Mouse (Mus musculus): ENCODE measurements around the gene Acnat1. TPM values are rescaled to one million over a fixed set of nuclear protein-coding genes. Genes with fewer than 3 reads are reported as not detected.
"Not testable (repeated sequence)": the region's sequence is repeated elsewhere in the genome, so short reads cannot be mapped to it uniquely, and the experiment has no call there.

Acnat1 gene
- polyA plus RNA-seq, 1 experiment from 2014 or later = not detected

DNA sequence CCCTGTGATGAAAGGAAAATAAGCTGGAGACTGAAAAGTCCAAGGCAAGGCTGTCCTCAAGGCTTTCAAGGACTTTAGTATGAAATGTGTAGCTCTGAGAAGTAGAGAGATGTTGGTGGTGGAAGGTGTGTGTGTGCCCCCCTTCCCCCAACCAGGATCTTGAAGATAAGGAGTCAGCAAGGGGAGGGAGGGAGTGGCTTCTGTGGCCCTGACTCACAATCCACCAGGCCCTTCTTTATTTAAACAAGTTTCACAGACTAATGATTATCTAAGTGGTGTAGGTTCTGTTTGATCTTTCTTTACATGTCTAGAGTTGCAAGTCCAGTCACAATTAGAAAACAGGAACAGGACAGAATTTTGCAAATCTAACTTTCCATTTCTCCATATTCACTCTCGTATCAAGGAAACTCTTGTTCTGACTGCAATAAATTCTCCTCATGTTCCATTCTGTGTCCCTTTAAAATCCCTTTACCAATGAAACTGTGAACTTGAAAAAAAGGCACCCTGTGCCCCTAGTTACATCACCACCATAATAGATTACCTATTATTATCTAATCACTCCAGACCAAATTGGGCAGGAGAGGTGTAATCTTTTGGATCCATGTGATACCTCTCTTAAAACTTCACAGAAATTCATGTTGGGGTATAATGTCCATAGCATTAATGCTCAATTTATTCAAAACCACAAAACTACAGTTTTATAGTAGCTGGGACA, 22.4 kb downstream of the Acnat1 start:
- not testable (repeated sequence) for H3K36me3 ChIP-seq; H3K9me3 ChIP-seq; H3K4me2 ChIP-seq; H3K27ac ChIP-seq; ATAC-seq (ENCODE audit: insufficient number of reproducible peaks, low FRiP score, low TSS enrichment, low read depth); H3K27me3 ChIP-seq; H3K9ac ChIP-seq; H3K4me1 ChIP-seq; H3K4me3 ChIP-seq
- 64% methylated on average over 1 of the region's 1 CpGs for WGBS

GRCm38 (mm10) chr4:49436968-49437367, 36.7 kb downstream of the Acnat1 start:
- H3K36me3 ChIP-seq; H3K9ac ChIP-seq; H3K27me3 ChIP-seq; H3K4me2 ChIP-seq; H3K9me3 ChIP-seq; H3K27ac ChIP-seq; H3K4me1 ChIP-seq; H3K4me3 ChIP-seq; ATAC-seq (ENCODE audit: insufficient number of reproducible peaks, low FRiP score, low TSS enrichment, low read depth): not testable (repeated sequence)
- WGBS = 97% methylated on average over 3 of the region's 3 CpGs

DNA sequence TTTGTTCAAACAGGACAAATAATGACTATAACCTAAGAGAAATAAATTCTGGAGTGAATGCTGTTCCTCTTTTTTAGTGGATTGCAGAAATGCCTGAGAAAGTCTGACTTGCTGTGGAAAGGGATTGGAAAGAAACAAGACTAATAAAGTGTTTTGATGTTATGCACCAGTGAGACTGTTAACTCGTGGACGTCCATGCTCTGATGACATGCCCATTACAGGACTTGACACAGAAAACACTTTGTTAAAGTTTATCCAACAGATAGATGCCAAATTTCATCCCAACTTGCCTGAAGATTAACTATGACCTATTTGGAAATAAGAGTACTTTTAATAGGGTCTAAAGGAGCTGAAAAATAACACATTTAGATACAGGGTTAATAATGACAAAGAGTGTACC, 63.6 kb downstream of the Acnat1 start:
- H3K4me3 ChIP-seq; H3K27me3 ChIP-seq; H3K27ac ChIP-seq; H3K9ac ChIP-seq; H3K36me3 ChIP-seq; H3K9me3 ChIP-seq; ATAC-seq (ENCODE audit: insufficient number of reproducible peaks, low FRiP score, low TSS enrichment, low read depth); H3K4me1 ChIP-seq; H3K4me2 ChIP-seq: not testable (repeated sequence)
- 72% methylated on average over 2 of the region's 2 CpGs for WGBS

DNA sequence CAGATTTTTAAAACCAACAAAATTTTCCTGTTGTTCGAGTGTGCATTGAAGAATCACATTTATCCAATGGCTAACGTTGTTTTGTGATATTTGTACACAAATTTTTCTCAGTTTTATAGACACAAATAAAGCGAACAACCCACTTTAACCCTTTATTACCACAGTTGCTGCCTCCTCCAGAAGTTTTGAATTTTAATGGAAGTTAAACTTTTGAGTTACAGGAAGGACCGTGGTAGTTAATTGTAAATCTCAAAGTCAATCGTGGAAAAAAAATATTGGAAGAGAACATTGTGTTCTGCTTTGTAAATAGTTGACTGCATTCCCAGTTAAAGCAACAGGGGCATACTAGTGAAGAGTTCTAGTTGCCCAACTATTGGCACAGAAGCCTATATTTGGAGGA, 65.8 kb downstream of the Acnat1 start, which contains the start of gene Acnat2:
Gene Acnat2, minus strand, starts transcription at position 195 of the 400 bp plus-strand sequence.
- not testable (repeated sequence) for H3K27me3 ChIP-seq; H3K27ac ChIP-seq; H3K4me1 ChIP-seq; H3K4me2 ChIP-seq; H3K36me3 ChIP-seq; H3K4me3 ChIP-seq; H3K9ac ChIP-seq; H3K9me3 ChIP-seq; ATAC-seq (ENCODE audit: insufficient number of reproducible peaks, low FRiP score, low TSS enrichment, low read depth)
- WGBS = 80% methylated on average over 5 of the region's 5 CpGs

Other genes with a start within 250 kb of the Acnat1 start
- gene Acnat2, start 65.8 kb downstream of the Acnat1 start, polyA plus RNA-seq (2015; fragmentation: Nextera tagmentation; extraction: Ambion mirVana) = not detected in 2 replicates
- gene Baat, start 32.6 kb upstream of the Acnat1 start, polyA plus RNA-seq (2015; fragmentation: Nextera tagmentation; extraction: Ambion mirVana) = 0.12 TPM in 1 of 2 replicates, not detected in the other
- 72.3 and 72.5 TPM in 2 replicates for gene Mrpl50, start 47.2 kb upstream of the Acnat1 start, polyA plus RNA-seq (2015; fragmentation: Nextera tagmentation; extraction: Ambion mirVana)
- gene Zfp189, start 47.3 kb upstream of the Acnat1 start, polyA plus RNA-seq (2015; fragmentation: Nextera tagmentation; extraction: Ambion mirVana) = 10.1 and 11.2 TPM in 2 replicates
- 0.20 and 0.86 TPM in 2 replicates for gene Aldob, start 75.6 kb upstream of the Acnat1 start, polyA plus RNA-seq (2015; fragmentation: Nextera tagmentation; extraction: Ambion mirVana)
- gene Tmem246, start 124.0 kb upstream of the Acnat1 start, polyA plus RNA-seq (2015; fragmentation: Nextera tagmentation; extraction: Ambion mirVana) = 38.1 and 39.6 TPM in 2 replicates
- gene Rnf20, start 158.1 kb upstream of the Acnat1 start, polyA plus RNA-seq (2015; fragmentation: Nextera tagmentation; extraction: Ambion mirVana) = 37.0 and 40.0 TPM in 2 replicates
- 0.05 and 0.09 TPM in 2 replicates for gene Ppp3r2, start 208.1 kb upstream of the Acnat1 start, polyA plus RNA-seq (2015; fragmentation: Nextera tagmentation; extraction: Ambion mirVana)

Data from limb, embryonic 15.5 days (tissue).